Mouse (Mus musculus) lung, postnatal 0 days (tissue): ENCODE measurements at regions not wholly inside any gene's neighbourhood (a gene's known extent, or its start where the extent isn't known, plus 50 kb on each side); places are given as distances from the start of the nearest gene placed in this dataset.

Experiments used
- ATAC-seq: fragments of 200-750 bp; cut with Nextera tagmentation; 2 replicates; pipeline ENCODE4 v1.8.0; 2017; ENCODE audit warnings: moderate library complexity
- DNase-seq: peaks from one replicate; pipeline ENCODE4 v3.0.0-alpha.2; 2016; ENCODE audit warnings: low spot score
- H3K27ac ChIP-seq: fragments of 300-500 bp; sonication (generic); 2 replicates; pipeline ENCODE4 v1.5.1; 2014; ENCODE audit warnings: antibody characterized with exemption, mild to moderate bottlenecking, low read length, mixed read lengths
- H3K27me3 ChIP-seq: fragments of 300-500 bp; sonication (generic); replicated peaks from 2 replicates; pipeline ENCODE4 v1.6.1; 2014; ENCODE audit warnings: low read length, mixed read lengths; ENCODE audit not compliant: insufficient read depth
- H3K36me3 ChIP-seq: fragments of 300-500 bp; sonication (generic); 2 replicates; pipeline ENCODE4 v1.6.1; 2014; ENCODE audit warnings: low read length, mixed read lengths; ENCODE audit not compliant: insufficient read depth
- H3K4me1 ChIP-seq: fragments of 300-500 bp; sonication (generic); 2 replicates; pipeline ENCODE4 v1.6.1; 2014; ENCODE audit warnings: antibody characterized with exemption, low read depth, low read length, mixed read lengths; ENCODE audit not compliant: insufficient read depth
- H3K4me2 ChIP-seq: fragments of 300-500 bp; sonication (generic); replicated peaks from 2 replicates; pipeline ENCODE4 v1.6.1; 2014; ENCODE audit warnings: low read depth, mild to moderate bottlenecking, low read length, moderate library complexity, mixed read lengths
- H3K4me3 ChIP-seq: fragments of 300-500 bp; sonication (generic); 2 replicates; pipeline ENCODE4 v1.5.1; 2014; ENCODE audit warnings: low read depth, low read length
- H3K9ac ChIP-seq: fragments of 300-500 bp; sonication (generic); replicated peaks from 2 replicates; pipeline ENCODE4 v1.6.1; 2014; ENCODE audit warnings: low read depth, mild to moderate bottlenecking
- H3K9me3 ChIP-seq: fragments of 300-500 bp; sonication (generic); 2 replicates; pipeline ENCODE4 v1.6.1; 2016; ENCODE audit warnings: low read length, mixed read lengths
- CTCF ChIP-seq: IDR thresholded peaks from 2 replicates; pipeline ENCODE4 v1.5.1; 2016; ENCODE audit warnings: antibody characterized with exemption, mild to moderate bottlenecking
- EP300 ChIP-seq: IDR thresholded peaks from 2 replicates; pipeline ENCODE4 v1.6.1; 2016; ENCODE audit warnings: antibody characterized with exemption, mild to moderate bottlenecking, control low read depth
- WGBS: fragments of 180-500 bp; shearing (Covaris S2); extraction: QIAGEN DNeasy Blood & Tissue Kit; methylation state at CpG from one replicate; pipeline ENCODE4 v1.1.7; 2014; 5-methylcytosine and 5-hydroxymethylcytosine counted together

DNA sequence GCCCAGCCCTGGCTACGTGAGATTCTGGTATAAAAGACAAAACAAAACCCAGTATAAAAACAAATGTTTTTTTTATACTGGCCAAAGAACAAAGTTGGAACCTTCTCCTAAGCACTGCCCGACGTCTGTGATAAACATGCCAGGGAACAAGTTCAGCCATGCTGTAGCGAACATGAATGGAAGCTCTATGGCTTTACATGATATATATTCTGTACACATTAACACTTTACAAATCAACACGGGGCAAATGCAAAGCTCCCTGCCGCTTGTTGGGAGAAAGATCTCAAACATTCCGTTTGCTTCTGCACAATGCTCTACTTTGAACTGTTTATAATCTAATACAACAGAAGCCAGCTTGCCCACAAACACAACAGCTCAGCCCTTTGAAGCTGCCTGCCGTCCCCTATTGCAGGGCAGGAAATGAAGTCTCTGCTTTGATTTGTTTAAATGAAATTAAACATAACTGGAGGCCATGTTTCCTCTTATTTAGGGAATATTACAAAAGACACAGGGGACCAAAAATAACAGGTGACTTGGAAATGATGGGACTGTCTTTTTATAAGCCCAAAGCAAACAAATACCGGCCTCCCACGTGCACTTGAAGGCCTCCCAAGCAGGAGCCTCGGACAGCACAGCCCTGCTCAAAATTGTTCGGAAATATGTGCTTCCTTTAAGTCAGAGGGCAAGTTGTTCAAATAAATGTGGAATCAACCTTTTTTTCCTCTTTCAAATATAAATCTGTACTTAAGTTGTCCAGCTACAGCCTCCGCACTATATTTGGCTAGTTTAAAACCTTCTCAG, 56.0 kb upstream of the Cldn5 start:
- H3K27ac ChIP-seq = peak overlapping the region; percentile 1
- 28% methylated on average over 13 of the region's 13 CpGs for WGBS

DNA sequence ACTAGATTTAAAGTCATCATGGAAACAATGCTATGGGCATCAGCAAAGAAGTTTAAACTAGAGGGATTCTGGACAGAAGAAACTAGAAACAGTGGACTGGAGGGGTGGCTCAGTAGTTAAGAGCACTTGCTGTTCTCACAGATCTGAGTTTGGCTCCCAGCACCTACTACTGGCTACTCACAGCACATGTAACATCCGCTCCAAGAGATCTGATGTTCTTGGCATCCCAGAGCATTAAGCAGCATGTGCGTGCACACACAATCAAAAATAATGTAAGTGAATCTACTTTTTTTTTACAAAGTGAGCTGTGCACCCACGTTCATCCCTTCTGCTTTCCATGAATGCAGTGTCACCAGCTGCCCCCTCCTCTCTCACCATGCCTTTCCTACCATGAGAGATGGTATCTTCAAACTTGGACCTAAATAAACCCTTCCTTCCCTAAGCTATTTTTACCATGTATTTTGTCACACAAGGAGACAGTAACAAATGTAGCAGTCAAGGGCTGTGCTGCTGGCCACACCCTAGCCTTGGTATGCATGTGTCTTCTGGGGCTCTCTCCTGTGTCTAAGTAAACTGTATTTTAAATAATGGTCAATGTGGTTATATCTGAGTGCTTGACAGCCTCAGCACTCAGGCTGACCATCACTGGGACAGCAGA, 53.3 kb upstream of the Cldn5 start:
- no peaks in the 10 kb centered on the region for H3K27me3 ChIP-seq
- H3K36me3 ChIP-seq = no peaks in the 10 kb centered on the region
- H3K9me3 ChIP-seq = no peaks in the 10 kb centered on the region
- DNase-seq = peak; percentile 60
- H3K4me2 ChIP-seq = no peak overlapping the region
- ATAC-seq = peak; percentile 75
- peak overlapping the region; percentile 57 for H3K27ac ChIP-seq
- H3K9ac ChIP-seq = no peak overlapping the region
- TF ChIP-seq EP300 (peak; percentile 95), CTCF (peak; percentile 23; the same call in 1 of the 2 replicates)
- H3K4me1 ChIP-seq = peaks cover 5% of the 10 kb centered on the region; the same call in 1 of the 2 replicates
- 51% methylated on average over 3 of the region's 3 CpGs for WGBS
- no peak overlapping the region for H3K4me3 ChIP-seq

More for the DNA sequence above, 56.0 kb upstream of the Cldn5 start:
- no peaks in the 10 kb centered on the region for H3K27me3 ChIP-seq
- ATAC-seq = peak; percentile 57
- no peak overlapping the region for H3K4me2 ChIP-seq
- DNase-seq = peak; percentile 56
- H3K9ac ChIP-seq = no peak overlapping the region
- no peaks in the 10 kb centered on the region for H3K9me3 ChIP-seq
- H3K36me3 ChIP-seq = no peaks in the 10 kb centered on the region
- H3K4me3 ChIP-seq = no peak overlapping the region
- TF ChIP-seq CTCF (no peak), EP300 (peak; percentile 78)
- peaks cover 5% of the 10 kb centered on the region; the same call in 1 of the 2 replicates for H3K4me1 ChIP-seq

DNA sequence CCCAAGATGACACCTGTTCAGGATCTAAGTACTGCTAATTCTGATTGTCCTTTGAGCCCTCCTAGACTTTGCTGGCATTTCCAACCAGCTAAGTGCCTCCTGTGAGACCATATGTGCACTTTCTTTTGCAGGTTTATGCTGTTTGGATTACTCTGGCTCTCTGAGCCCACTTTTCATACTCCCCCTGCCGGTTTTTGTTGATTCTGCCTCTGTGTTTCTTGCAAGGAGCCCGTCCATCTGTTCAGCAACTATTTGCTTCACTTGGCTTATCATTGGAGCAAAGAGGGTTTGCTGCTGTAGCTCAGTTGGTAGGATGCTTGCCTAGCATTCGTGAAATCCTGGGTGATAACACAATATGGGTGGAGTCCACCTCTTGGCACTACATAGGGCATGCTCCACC, 52.8 kb upstream of the Cldn5 start:
- H3K36me3 ChIP-seq = no peaks in the 10 kb centered on the region
- no peak overlapping the region for H3K4me3 ChIP-seq
- no peaks in the 10 kb centered on the region for H3K9me3 ChIP-seq
- peaks cover 5% of the 10 kb centered on the region; the same call in 1 of the 2 replicates for H3K4me1 ChIP-seq
- H3K4me2 ChIP-seq = no peak overlapping the region
- H3K27ac ChIP-seq = peak overlapping the region; percentile 52
- ATAC-seq = no peak
- no peak for DNase-seq
- no peaks in the 10 kb centered on the region for H3K27me3 ChIP-seq
- peak; percentile 46 for TF ChIP-seq CTCF
- no peak for TF ChIP-seq EP300
- 16% methylated on average over 3 of the region's 3 CpGs for WGBS
- H3K9ac ChIP-seq = no peak overlapping the region

DNA sequence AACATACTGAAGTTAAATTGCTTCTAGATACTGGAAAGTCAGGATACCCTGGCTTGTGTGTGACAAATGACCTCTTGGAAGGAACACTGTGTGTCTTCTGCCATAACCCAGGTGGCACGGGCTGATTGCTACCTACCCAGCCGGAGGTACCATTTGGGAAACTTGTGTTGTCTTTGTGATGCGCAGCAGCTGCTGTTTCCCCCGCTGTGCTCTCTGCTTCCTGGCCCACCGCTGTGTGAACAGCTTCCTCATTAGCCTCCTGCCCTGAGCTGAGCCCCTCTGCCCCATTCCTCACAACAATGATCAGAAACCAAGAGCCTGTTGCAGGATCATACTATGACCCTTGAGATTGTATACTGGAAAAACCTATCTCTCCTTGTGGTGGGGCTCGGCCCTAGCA, 51.9 kb upstream of the Cldn5 start:
- TF ChIP-seq CTCF (no peak), EP300 (no peak)
- DNase-seq = no peak
- Histone ChIP-seq H3K27me3 (no peaks in the 10 kb centered on the region), H3K9ac (no peak overlapping the region), H3K4me3 (no peak overlapping the region), H3K9me3 (no peaks in the 10 kb centered on the region), H3K4me1 (peaks cover 5% of the 10 kb centered on the region; the same call in 1 of the 2 replicates), H3K27ac (no peak overlapping the region), H3K4me2 (no peak overlapping the region), H3K36me3 (no peaks in the 10 kb centered on the region)
- WGBS = 35% methylated on average over 6 of the region's 6 CpGs
- ATAC-seq = no peak
